Mouse (Mus musculus) intestine, embryonic 14.5 days (tissue): Measurements from ENCODE around the gene Plaa. TPM values are rescaled to one million over a fixed set of nuclear protein-coding genes. Genes with fewer than 3 reads are reported as not detected.

Experiments
- ATAC-seq: fragments of 200-750 bp; cut with Nextera tagmentation; replicated peaks from 2 replicates; pipeline ENCODE4 v1.8.0; 2017; ENCODE audit warnings: low read depth, moderate number of reproducible peaks, moderate TSS enrichment, moderate library complexity; ENCODE audit not compliant: low FRiP score, low TSS enrichment
- DNase-seq: peaks from one replicate; pipeline ENCODE4 v3.0.0-alpha.2; 2018; ENCODE audit warnings: low spot score
- H3K27ac ChIP-seq: fragments of 300-500 bp; sonication (generic); 2 replicates; pipeline ENCODE4 v1.5.1; 2014; ENCODE audit warnings: low read depth, mild to moderate bottlenecking, control low read depth
- H3K27me3 ChIP-seq: fragments of 300-500 bp; sonication (generic); replicated peaks from 2 replicates; pipeline ENCODE4 v1.6.1; 2014; ENCODE audit warnings: low read length, control low read depth; ENCODE audit not compliant: control insufficient read depth, insufficient read depth
- H3K36me3 ChIP-seq: fragments of 300-500 bp; sonication (generic); 2 replicates; pipeline ENCODE4 v1.6.1; 2014; ENCODE audit warnings: low read length, control low read depth; ENCODE audit not compliant: control insufficient read depth, insufficient read depth
- H3K4me1 ChIP-seq: fragments of 300-500 bp; sonication (generic); replicated peaks from 2 replicates; pipeline ENCODE4 v1.6.1; 2014; ENCODE audit warnings: low read length, control low read depth, mixed read lengths; ENCODE audit not compliant: control insufficient read depth, insufficient read depth
- H3K4me2 ChIP-seq: fragments of 300-500 bp; sonication (generic); 2 replicates; pipeline ENCODE4 v1.6.1; 2014; ENCODE audit warnings: low read length
- H3K4me3 ChIP-seq: fragments of 300-500 bp; sonication (generic); 2 replicates; pipeline ENCODE4 v1.5.1; 2014; ENCODE audit warnings: low read depth, low read length, control low read depth, mixed read lengths
- H3K9ac ChIP-seq: fragments of 300-500 bp; sonication (generic); 2 replicates; pipeline ENCODE4 v1.6.1; 2014; ENCODE audit warnings: mild to moderate bottlenecking, low read length
- H3K9me3 ChIP-seq: fragments of 300-500 bp; sonication (generic); 2 replicates; pipeline ENCODE4 v1.6.1; 2016; ENCODE audit warnings: low read length, control low read depth; ENCODE audit not compliant: control insufficient read depth
- WGBS: fragments of 180-500 bp; shearing (Covaris S2); extraction: QIAGEN DNeasy Blood & Tissue Kit; methylation state at CpG from one replicate; pipeline ENCODE4 v1.1.7; 2014; 5-methylcytosine and 5-hydroxymethylcytosine counted together
- polyA plus RNA-seq: library from polyadenylated mRNA; unstranded; fragments of >200 nt; fragmentation: Nextera tagmentation; extraction: Ambion mirVana; gene quantifications from 2 replicates; pipeline ENCODE4 v1.2.1, GENCODE M21; 2014

Gene Plaa
- polyA plus RNA-seq, 1 experiment from 2014 or later: 63.9 TPM

GRCm38 (mm10) chr4:94605591-94605990, 2.5 kb upstream of the Plaa start:
- 91% methylated on average over 2 of the region's 2 CpGs for WGBS
- H3K9ac ChIP-seq: no peak overlapping the region
- H3K27ac ChIP-seq: no peak overlapping the region

GRCm38 (mm10) chr4:94604452-94605019, 1.5 kb upstream of the Plaa start:
- DNase-seq (no peak), ATAC-seq (no peak)
- H3K27me3 ChIP-seq: no peaks in the 10 kb centered on the region
- WGBS: 88% methylated on average over 2 of the region's 2 CpGs
- no peaks in the 10 kb centered on the region for H3K36me3 ChIP-seq
- no peaks in the 10 kb centered on the region for H3K9me3 ChIP-seq
- H3K4me1 ChIP-seq: peaks cover 11% of the 10 kb centered on the region
- H3K4me2 ChIP-seq: no peak overlapping the region
- H3K9ac ChIP-seq: no peak overlapping the region
- no peak overlapping the region for H3K27ac ChIP-seq
- H3K4me3 ChIP-seq: no peak overlapping the region

More at GRCm38 (mm10) chr4:94605591-94605990, 2.5 kb upstream of the Plaa start:
- Histone ChIP-seq H3K9me3 (no peaks in the 10 kb centered on the region), H3K36me3 (no peaks in the 10 kb centered on the region), H3K4me3 (no peak overlapping the region), H3K27me3 (no peaks in the 10 kb centered on the region), H3K4me2 (no peak overlapping the region), H3K4me1 (peaks cover 11% of the 10 kb centered on the region)
- ATAC-seq (no peak), DNase-seq (no peak)

GRCm38 (mm10) chr4:94602496-94603030, 481 bp downstream of the Plaa start:
- H3K27me3 ChIP-seq: no peaks in the 10 kb centered on the region
- DNase-seq (peak; percentile 91), ATAC-seq (no peak; the same call in 1 of the 2 replicates)
- H3K4me1 ChIP-seq: peaks cover 11% of the 10 kb centered on the region
- no peaks in the 10 kb centered on the region for H3K36me3 ChIP-seq
- peak overlapping the region; percentile 95 for H3K9ac ChIP-seq
- H3K4me2 ChIP-seq: peak overlapping the region; percentile 77
- H3K4me3 ChIP-seq: peak overlapping the region; percentile 96
- H3K27ac ChIP-seq: peak overlapping the region; percentile 92
- WGBS: under 1% methylated on average over 33 of the region's 33 CpGs
- H3K9me3 ChIP-seq: no peaks in the 10 kb centered on the region

GRCm38 (mm10) chr4:94601395-94601794, 1.6 kb downstream of the Plaa start:
- WGBS: 90% methylated on average over 4 of the region's 4 CpGs
- DNase-seq (no peak), ATAC-seq (no peak)
- Histone ChIP-seq H3K4me1 (peaks cover 11% of the 10 kb centered on the region), H3K27ac (no peak overlapping the region), H3K36me3 (no peaks in the 10 kb centered on the region), H3K9me3 (no peaks in the 10 kb centered on the region), H3K4me3 (no peak overlapping the region), H3K9ac (no peak overlapping the region), H3K27me3 (no peaks in the 10 kb centered on the region), H3K4me2 (peak overlapping the region; percentile 77; the same call in 1 of the 2 replicates)

DNA sequence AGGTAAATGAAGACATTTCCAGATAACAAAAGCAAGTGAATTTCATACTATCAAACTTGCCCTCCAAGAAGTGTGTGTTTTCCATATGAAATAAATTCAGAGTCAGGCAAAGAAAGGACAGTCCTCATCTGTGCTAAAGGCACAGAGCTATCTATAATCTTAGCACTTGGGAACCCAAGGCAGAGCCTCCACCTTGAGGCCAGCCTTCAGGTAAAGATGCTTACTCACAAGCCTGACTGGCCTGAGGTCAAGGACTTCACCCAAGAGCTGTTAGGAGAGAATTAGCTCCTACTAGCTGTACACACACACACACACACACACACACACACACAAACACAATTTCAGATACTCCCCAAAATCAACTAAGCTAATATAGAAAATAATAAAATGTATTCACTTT, 10.3 kb downstream of the Plaa start:
- no peaks in the 10 kb centered on the region for H3K4me1 ChIP-seq
- H3K4me3 ChIP-seq: no peak overlapping the region
- DNase-seq (no peak), ATAC-seq (no peak)
- H3K4me2 ChIP-seq: no peak overlapping the region
- H3K9me3 ChIP-seq: no peaks in the 10 kb centered on the region
- no peaks in the 10 kb centered on the region for H3K27me3 ChIP-seq
- no peak overlapping the region for H3K27ac ChIP-seq
- H3K36me3 ChIP-seq: 0 out of 2 replicates have a peak, but pooled peaks cover under 1% of the 10 kb centered on the region
- no peak overlapping the region for H3K9ac ChIP-seq

DNA sequence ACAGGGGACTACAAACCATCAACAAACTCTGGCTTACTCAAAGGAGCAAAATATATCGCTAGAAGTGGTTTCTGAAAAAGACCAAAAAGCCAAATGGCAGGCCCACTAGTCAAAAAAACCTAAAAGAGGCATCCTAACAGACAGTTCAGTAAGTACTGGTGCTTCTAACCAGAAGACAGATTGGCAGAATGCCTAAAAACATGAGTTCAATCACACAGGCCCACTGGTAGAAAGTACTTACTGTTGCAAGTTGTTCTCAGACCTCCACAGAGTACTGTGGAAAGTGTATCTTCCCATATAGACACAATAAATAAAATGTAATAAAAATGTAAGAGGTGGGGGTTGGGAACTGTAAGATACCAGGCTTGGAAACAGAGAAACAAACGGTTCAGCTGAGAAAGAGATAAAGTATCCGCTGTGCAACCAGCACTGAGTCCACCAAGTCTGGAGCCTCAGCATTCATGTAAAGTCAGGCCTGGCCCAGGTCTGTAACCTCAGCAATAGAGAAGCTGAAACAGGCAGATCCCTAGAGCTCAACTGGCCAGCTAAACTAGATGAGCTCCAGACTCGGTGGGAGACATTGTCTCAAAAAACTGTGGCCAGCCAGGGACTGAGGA, 11.2 kb downstream of the Plaa start:
- Histone ChIP-seq H3K27me3 (no peaks in the 10 kb centered on the region), H3K4me3 (no peak overlapping the region), H3K4me1 (no peaks in the 10 kb centered on the region), H3K27ac (no peak overlapping the region), H3K36me3 (peaks cover 6% of the 10 kb centered on the region; the same call in 1 of the 2 replicates), H3K9ac (no peak overlapping the region), H3K4me2 (no peak overlapping the region), H3K9me3 (no peaks in the 10 kb centered on the region)
- no peak for ATAC-seq
- WGBS: 76% methylated on average over 4 of the region's 4 CpGs
- DNase-seq: no peak

DNA sequence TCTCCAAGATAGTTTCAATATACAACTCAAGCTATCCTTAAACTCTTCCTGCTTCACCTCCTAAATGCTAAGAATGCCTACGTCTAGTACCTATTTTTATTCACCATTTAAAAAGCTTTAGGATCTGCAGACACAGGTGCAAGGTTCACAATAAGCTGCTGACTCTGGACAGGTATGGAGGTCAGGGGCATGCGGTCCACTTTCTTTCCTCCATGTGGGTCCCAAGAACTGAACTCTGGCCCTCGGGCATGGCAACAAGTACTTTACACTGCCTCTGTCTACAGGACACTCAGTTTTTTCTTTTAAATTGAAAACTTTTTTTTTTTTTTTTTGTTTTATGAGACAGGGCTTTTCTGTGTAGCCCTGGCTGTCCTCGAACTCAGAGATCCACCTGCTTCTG, 30.4 kb downstream of the Plaa start:
- Histone ChIP-seq H3K4me2 (no peak overlapping the region), H3K27me3 (no peaks in the 10 kb centered on the region), H3K4me1 (no peaks in the 10 kb centered on the region), H3K36me3 (peaks cover 56% of the 10 kb centered on the region), H3K27ac (no peak overlapping the region), H3K4me3 (no peak overlapping the region), H3K9ac (no peak overlapping the region), H3K9me3 (no peaks in the 10 kb centered on the region)
- 93% methylated on average over 4 of the region's 4 CpGs for WGBS
- DNase-seq: no peak
- no peak for ATAC-seq

DNA sequence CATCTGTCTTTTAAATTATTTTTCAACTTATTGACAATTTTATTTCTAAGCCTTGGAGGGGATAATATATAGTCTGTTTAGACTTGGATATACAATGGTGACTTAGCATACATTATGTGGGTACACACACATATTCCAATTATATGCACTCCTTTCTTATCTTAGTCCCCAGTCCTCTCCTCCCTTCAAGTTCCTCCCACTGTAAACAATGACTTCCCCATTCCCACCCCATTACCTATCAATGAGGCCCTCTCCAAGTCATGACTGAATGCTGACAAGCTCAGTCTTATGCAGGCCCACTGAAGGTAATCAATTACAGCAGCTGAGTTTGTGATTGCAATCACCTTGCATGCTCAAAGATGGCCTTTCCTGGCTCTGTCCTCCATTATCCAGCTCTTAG, 38.7 kb downstream of the Plaa start:
- DNase-seq (no peak), ATAC-seq (no peak)
- Histone ChIP-seq H3K4me3 (no peak overlapping the region), H3K4me1 (no peaks in the 10 kb centered on the region), H3K27me3 (no peaks in the 10 kb centered on the region), H3K9me3 (no peaks in the 10 kb centered on the region), H3K4me2 (no peak overlapping the region), H3K9ac (no peak overlapping the region), H3K36me3 (peaks cover 20% of the 10 kb centered on the region), H3K27ac (no peak overlapping the region)
